Mouse (Mus musculus): Measurements from ENCODE around the gene Zfp688.

DNA sequence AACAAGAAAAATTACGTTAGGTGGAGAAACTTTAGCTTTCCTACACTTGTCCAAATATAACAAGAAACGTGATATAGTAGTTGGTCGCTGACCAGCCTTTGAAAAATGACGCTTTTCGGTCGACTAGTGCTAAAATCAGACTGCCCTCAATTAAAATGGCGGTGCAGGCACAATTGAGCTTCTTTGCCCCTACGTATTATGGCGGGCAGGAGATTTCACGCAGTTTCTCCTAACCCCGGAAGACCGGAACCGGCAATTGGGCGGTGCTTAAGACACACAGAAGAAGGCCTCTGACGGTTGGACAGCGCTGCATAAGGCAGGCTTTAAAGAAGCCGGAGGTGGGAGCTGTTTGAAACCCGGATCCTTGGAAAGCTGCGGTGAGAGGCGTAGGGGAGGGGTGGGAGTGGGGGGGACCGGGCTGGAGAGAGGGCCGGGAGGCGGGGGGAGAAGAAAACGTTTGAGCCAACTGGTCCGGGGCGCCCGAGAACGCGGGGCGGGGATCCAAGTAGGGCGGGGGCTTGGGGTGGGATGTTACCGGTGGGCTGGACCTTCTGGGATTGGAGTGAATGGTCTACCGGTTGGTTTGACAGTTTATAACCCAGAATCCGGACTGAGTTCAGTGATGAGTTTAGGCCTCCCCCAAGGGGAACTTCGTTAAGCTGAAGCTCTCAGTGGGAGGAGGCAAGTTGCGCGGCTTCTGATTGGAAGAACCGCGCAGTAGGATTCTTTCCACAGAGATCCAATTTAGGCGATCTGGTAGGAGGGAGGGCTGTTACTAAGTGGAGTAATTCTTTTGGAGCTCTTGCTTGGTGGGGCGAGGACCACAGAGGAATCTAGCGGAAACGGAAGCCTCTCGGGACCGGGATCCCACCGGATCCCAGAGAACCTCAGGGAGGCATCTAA is 49.1 kb upstream of the Zfp688 start:
- TF ChIP-seq POLR2A (IDR thresholded peaks at IDR 0.05; ENCODE audit: low read depth, low read length) = no peak
- TF ChIP-seq CTCF (conservative IDR thresholded peaks at IDR 0.05; ENCODE audit: insufficient read depth, insufficient read length, low read depth, low read length) = no peak
